Mouse (Mus musculus) liver, embryonic 11.5 days (tissue): ENCODE results near the gene Lgals12. TPM values are rescaled to one million over a fixed set of nuclear protein-coding genes. Genes with fewer than 3 reads are reported as not detected.

Experiments used
- ATAC-seq: fragments of 200-750 bp; cut with Nextera tagmentation; replicated peaks from 2 replicates; pipeline ENCODE4 v1.8.0; 2017; ENCODE audit warnings: moderate number of reproducible peaks, mild to moderate bottlenecking, moderate TSS enrichment, moderate library complexity; ENCODE audit not compliant: low FRiP score
- DNase-seq: peaks from one replicate; pipeline ENCODE4 v3.0.0-alpha.2; 2017; ENCODE audit warnings: low spot score
- H3K27ac ChIP-seq: fragments of 300-500 bp; sonication (generic); 2 replicates; pipeline ENCODE4 v1.5.1; 2014; ENCODE audit warnings: mild to moderate bottlenecking, low read depth, low read length, control low read depth
- H3K27me3 ChIP-seq: fragments of 300-500 bp; sonication (generic); replicated peaks from 2 replicates; pipeline ENCODE4 v1.6.1; 2014; ENCODE audit warnings: low read length, mixed read lengths; ENCODE audit not compliant: control insufficient read depth, insufficient read depth
- H3K36me3 ChIP-seq: fragments of 300-500 bp; sonication (generic); 2 replicates; pipeline ENCODE4 v1.6.1; 2014; ENCODE audit warnings: mild to moderate bottlenecking, low read length, moderate library complexity, mixed read lengths; ENCODE audit not compliant: control insufficient read depth, insufficient read depth
- H3K4me1 ChIP-seq: fragments of 300-500 bp; sonication (generic); replicated peaks from 2 replicates; pipeline ENCODE4 v1.6.1; 2014; ENCODE audit warnings: low read length, mixed read lengths; ENCODE audit not compliant: control insufficient read depth, insufficient read depth
- H3K4me2 ChIP-seq: fragments of 300-500 bp; sonication (generic); 2 replicates; pipeline ENCODE4 v1.6.1; 2014; ENCODE audit warnings: mild to moderate bottlenecking, control low read depth, moderate library complexity
- H3K4me3 ChIP-seq: fragments of 300-500 bp; sonication (generic); 2 replicates; pipeline ENCODE4 v1.5.1; 2014; ENCODE audit warnings: low read depth, low read length, control low read depth
- H3K9ac ChIP-seq: fragments of 300-500 bp; sonication (generic); 2 replicates; pipeline ENCODE4 v1.6.1; 2014; ENCODE audit warnings: low read depth, low read length, control low read depth
- H3K9me3 ChIP-seq: fragments of 300-500 bp; sonication (generic); 2 replicates; pipeline ENCODE4 v1.6.1; 2016; ENCODE audit warnings: low read length, inconsistent platforms, mixed read lengths; ENCODE audit not compliant: control insufficient read depth
- WGBS: fragments of 180-500 bp; shearing (Covaris S2); extraction: QIAGEN DNeasy Blood & Tissue Kit; methylation state at CpG from one replicate; pipeline ENCODE4 v1.1.7; 2014; 5-methylcytosine and 5-hydroxymethylcytosine counted together
- polyA plus RNA-seq: library from polyadenylated mRNA; unstranded; fragments of >200 nt; fragmentation: Nextera tagmentation; extraction: Ambion mirVana; gene quantifications from 2 replicates; pipeline ENCODE4 v1.2.1, GENCODE M21; 2014

Gene Lgals12
- polyA plus RNA-seq, 1 experiment from 2014 or later: not detected

DNA sequence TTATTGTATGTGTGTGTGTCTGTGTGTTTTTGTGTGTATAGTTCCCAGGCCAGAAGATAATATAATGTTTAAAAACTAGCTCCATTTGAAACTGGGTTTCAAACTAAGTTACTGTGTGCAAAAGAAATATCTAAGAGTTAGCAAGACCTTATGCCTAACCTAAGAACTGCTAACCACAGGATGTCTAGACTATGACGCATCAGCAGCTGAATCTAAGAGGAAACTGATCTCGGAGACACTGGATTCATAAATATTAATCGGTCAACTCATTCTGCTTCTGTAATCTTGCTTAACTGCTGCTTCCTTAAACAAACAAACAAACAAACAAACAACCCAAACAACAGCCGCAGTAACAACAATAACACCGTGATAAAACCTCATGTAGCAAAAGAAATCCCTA lies 37.3 kb downstream of the Lgals12 start:
- H3K4me2 ChIP-seq: no peak overlapping the region
- DNase-seq (no peak), ATAC-seq (no peak)
- no peak overlapping the region for H3K27ac ChIP-seq
- no peaks in the 10 kb centered on the region for H3K36me3 ChIP-seq
- no peaks in the 10 kb centered on the region for H3K9me3 ChIP-seq
- no peak overlapping the region for H3K9ac ChIP-seq
- H3K27me3 ChIP-seq: no peaks in the 10 kb centered on the region
- H3K4me1 ChIP-seq: no peaks in the 10 kb centered on the region
- WGBS: 72% methylated on average over 5 of the region's 5 CpGs
- no peak overlapping the region for H3K4me3 ChIP-seq

DNA sequence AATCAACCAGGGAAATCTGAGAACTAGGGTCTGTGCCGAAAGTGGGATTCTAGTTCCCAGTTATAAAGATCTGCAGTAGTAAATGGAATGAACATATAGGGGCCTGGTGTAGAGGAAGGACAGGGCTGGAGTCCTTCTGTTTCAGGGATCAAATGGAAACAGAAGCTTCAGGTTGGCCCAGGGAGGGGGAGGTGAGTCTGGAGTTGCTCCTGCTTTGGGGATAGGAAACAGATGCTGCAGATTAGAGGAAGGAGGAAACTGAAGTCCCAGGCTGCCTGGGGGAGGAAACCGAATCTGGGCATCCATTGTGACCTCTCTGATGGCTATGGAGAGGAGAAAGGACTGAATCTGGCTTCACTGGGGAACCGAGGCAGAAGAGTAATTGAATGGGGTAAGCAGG lies 38.6 kb downstream of the Lgals12 start:
- 39% methylated on average over 3 of the region's 3 CpGs for WGBS
- no peak for ATAC-seq
- DNase-seq: no peak
- Histone ChIP-seq H3K4me2 (no peak overlapping the region), H3K9ac (no peak overlapping the region), H3K27ac (no peak overlapping the region), H3K9me3 (no peaks in the 10 kb centered on the region), H3K27me3 (no peaks in the 10 kb centered on the region), H3K4me3 (no peak overlapping the region), H3K36me3 (no peaks in the 10 kb centered on the region), H3K4me1 (peaks cover 2% of the 10 kb centered on the region; the same call in 1 of the 2 replicates)

GRCm38 (mm10) chr19:7566826-7567225 lies 40.2 kb downstream of the Lgals12 start:
- 79% methylated on average over 3 of the region's 3 CpGs for WGBS
- Histone ChIP-seq H3K4me2 (no peak overlapping the region), H3K4me3 (no peak overlapping the region), H3K4me1 (peaks cover 5% of the 10 kb centered on the region; the same call in 1 of the 2 replicates), H3K9me3 (no peaks in the 10 kb centered on the region), H3K27ac (no peak overlapping the region), H3K27me3 (no peaks in the 10 kb centered on the region), H3K9ac (no peak overlapping the region), H3K36me3 (no peaks in the 10 kb centered on the region)
- ATAC-seq (no peak), DNase-seq (no peak)

GRCm38 (mm10) chr19:7564457-7564856 lies 42.5 kb downstream of the Lgals12 start:
- no peaks in the 10 kb centered on the region for H3K9me3 ChIP-seq
- DNase-seq: no peak
- 70% methylated on average over 1 of the region's 1 CpGs for WGBS

GRCm38 (mm10) chr19:7563676-7564075 lies 43.3 kb downstream of the Lgals12 start:
- no peak overlapping the region for H3K27ac ChIP-seq
- H3K4me1 ChIP-seq: peaks cover 5% of the 10 kb centered on the region; the same call in 1 of the 2 replicates
- ATAC-seq (no peak), DNase-seq (no peak)
- no peaks in the 10 kb centered on the region for H3K9me3 ChIP-seq
- no peaks in the 10 kb centered on the region for H3K27me3 ChIP-seq
- H3K9ac ChIP-seq: no peak overlapping the region
- no peak overlapping the region for H3K4me3 ChIP-seq
- 73% methylated on average over 2 of the region's 2 CpGs for WGBS
- H3K36me3 ChIP-seq: no peaks in the 10 kb centered on the region
- no peak overlapping the region for H3K4me2 ChIP-seq

More at GRCm38 (mm10) chr19:7564457-7564856, 42.5 kb downstream of the Lgals12 start:
- Histone ChIP-seq H3K4me1 (peaks cover 5% of the 10 kb centered on the region; the same call in 1 of the 2 replicates), H3K4me3 (no peak overlapping the region), H3K36me3 (no peaks in the 10 kb centered on the region), H3K27ac (no peak overlapping the region), H3K4me2 (no peak overlapping the region), H3K9ac (no peak overlapping the region), H3K27me3 (no peaks in the 10 kb centered on the region)
- no peak for ATAC-seq

GRCm38 (mm10) chr19:7562601-7563129 lies 44.3 kb downstream of the Lgals12 start:
- Histone ChIP-seq H3K9me3 (no peaks in the 10 kb centered on the region), H3K27me3 (no peaks in the 10 kb centered on the region), H3K27ac (no peak overlapping the region), H3K4me3 (no peak overlapping the region), H3K9ac (no peak overlapping the region), H3K4me2 (no peak overlapping the region), H3K4me1 (peaks cover 5% of the 10 kb centered on the region; the same call in 1 of the 2 replicates), H3K36me3 (no peaks in the 10 kb centered on the region)
- WGBS: 84% methylated on average over 10 of the region's 10 CpGs
- DNase-seq (no peak), ATAC-seq (no peak)

- H3K4me1 ChIP-seq: peaks cover 5% of the 10 kb centered on the region; the same call in 1 of the 2 replicates
- H3K27ac ChIP-seq: no peak overlapping the region
- ATAC-seq: no peak
- H3K36me3 ChIP-seq: no peaks in the 10 kb centered on the region
- WGBS: 64% methylated on average over 3 of the region's 3 CpGs
- no peaks in the 10 kb centered on the region for H3K9me3 ChIP-seq
- no peak overlapping the region for H3K9ac ChIP-seq
- H3K4me3 ChIP-seq: no peak overlapping the region
- H3K27me3 ChIP-seq: no peaks in the 10 kb centered on the region
- no peak overlapping the region for H3K4me2 ChIP-seq
- no peak for DNase-seq
These were observed 45.5 kb downstream of the Lgals12 start for GRCm38 (mm10) chr19:7561456-7561855.

GRCm38 (mm10) chr19:7559986-7560385 lies 47.0 kb downstream of the Lgals12 start:
- H3K9ac ChIP-seq: no peak overlapping the region
- no peak overlapping the region for H3K4me2 ChIP-seq
- 60% methylated on average over 4 of the region's 4 CpGs for WGBS
- no peak for DNase-seq
- no peaks in the 10 kb centered on the region for H3K9me3 ChIP-seq
- no peak for ATAC-seq
- H3K27ac ChIP-seq: no peak overlapping the region
- peaks cover 5% of the 10 kb centered on the region; the same call in 1 of the 2 replicates for H3K4me1 ChIP-seq
- no peaks in the 10 kb centered on the region for H3K36me3 ChIP-seq
- no peak overlapping the region for H3K4me3 ChIP-seq
- H3K27me3 ChIP-seq: no peaks in the 10 kb centered on the region

DNA sequence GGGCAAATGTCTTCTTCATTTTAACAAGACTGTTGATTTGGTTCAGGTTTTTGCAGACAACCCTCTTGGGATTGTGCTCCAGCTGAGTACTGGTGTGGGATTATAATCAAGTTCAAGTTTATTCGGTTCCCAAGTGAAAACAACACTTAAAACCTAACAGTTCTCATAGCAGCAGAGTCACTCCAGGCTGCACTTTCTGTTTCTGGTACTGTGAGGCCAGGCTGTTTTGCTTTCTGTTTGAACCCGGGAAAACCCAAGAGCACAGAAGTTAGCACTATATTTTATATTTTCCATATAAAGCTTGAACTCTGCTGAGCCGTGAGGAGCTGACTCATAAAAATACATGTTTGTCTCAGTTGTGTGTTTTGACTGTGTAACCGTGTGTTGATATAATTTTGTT lies 48.3 kb downstream of the Lgals12 start:
- no peak for ATAC-seq
- peak overlapping the region; percentile 70 for H3K4me2 ChIP-seq
- no peak overlapping the region for H3K27ac ChIP-seq
- no peaks in the 10 kb centered on the region for H3K27me3 ChIP-seq
- WGBS: 77% methylated on average over 4 of the region's 4 CpGs
- no peaks in the 10 kb centered on the region for H3K9me3 ChIP-seq
- peaks cover 5% of the 10 kb centered on the region; the same call in 1 of the 2 replicates for H3K4me1 ChIP-seq
- no peak for DNase-seq
- peak overlapping the region; percentile 53 for H3K4me3 ChIP-seq
- no peaks in the 10 kb centered on the region for H3K36me3 ChIP-seq
- peak overlapping the region; percentile 2; the same call in 1 of the 2 replicates for H3K9ac ChIP-seq
